Mouse (Mus musculus): Measurements from ENCODE around the gene Cldn7. TPM values are rescaled to one million over a fixed set of nuclear protein-coding genes. Genes with fewer than 3 reads are reported as not detected.

The Cldn7 gene
- polyA plus RNA-seq, 1 experiment, result not detected

DNA sequence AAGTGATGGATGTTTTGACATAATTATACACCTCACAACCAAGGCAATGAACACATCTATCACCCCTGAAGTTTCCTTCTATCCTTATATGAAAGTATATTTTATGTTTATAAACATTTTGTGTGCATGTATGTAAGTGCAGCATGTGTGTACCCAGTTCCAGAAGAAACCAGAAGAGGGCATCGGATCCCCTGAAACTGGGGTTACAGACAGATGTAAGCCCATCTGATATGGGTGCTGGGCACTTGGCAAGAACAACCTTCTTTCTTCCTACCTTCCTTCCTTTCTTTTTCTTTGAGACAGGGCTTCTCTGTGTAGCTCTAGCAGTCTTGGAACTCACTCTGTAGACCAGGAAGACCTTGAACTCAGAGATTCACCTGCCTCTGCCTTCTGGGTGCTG is 8.4 kb upstream of the Cldn7 start:
- H3K27me3 ChIP-seq (ENCODE audit: control insufficient read depth, insufficient read depth, insufficient read length), result peaks cover 11% of the 10 kb centered on the region
- no peaks in the 10 kb centered on the region for H3K36me3 ChIP-seq (ENCODE audit: control insufficient read depth, insufficient read depth)
- TF ChIP-seq MYOD1 (IDR thresholded peaks at IDR 0.05; ENCODE audit: control insufficient read depth in 1 of 3, insufficient read length in 2 of 3, low read depth in 2 of 3) (no peak), POLR2AphosphoS2 (IDR thresholded peaks at IDR 0.05; ENCODE audit: insufficient read length, low read depth) (no peak), MAX (IDR thresholded peaks at IDR 0.05; ENCODE audit: low read depth) (no peak), REST (IDR thresholded peaks at IDR 0.05; ENCODE audit: insufficient read depth, insufficient read length) (no peak), TCF12 (IDR thresholded peaks at IDR 0.05; ENCODE audit: insufficient read depth, poor library complexity, severe bottlenecking) (no peak), MYOG (IDR thresholded peaks at IDR 0.05; ENCODE audit: control insufficient read depth in 1 of 3, insufficient read depth in 1 of 3, insufficient read length in 2 of 3, low read depth in 2 of 3) (no peak), TCF3 (IDR thresholded peaks at IDR 0.05; ENCODE audit: insufficient read length, low read depth) (no peak), POLR2A (IDR thresholded peaks at IDR 0.05; ENCODE audit: insufficient read length, low read depth) (no peak), SRF (IDR thresholded peaks at IDR 0.05; ENCODE audit: control insufficient read depth, insufficient read length, low read depth) (no peak), CEBPB (IDR thresholded peaks at IDR 0.05; ENCODE audit: insufficient read depth, poor library complexity, severe bottlenecking) (no peak), E2F4 (IDR thresholded peaks at IDR 0.05; ENCODE audit: insufficient read depth) (no peak), USF1 (IDR thresholded peaks at IDR 0.05; ENCODE audit: low read depth) (no peak)
- H3K79me2 ChIP-seq (ENCODE audit: control insufficient read depth, insufficient read depth), result no peaks in the 10 kb centered on the region
- H3K4me3 ChIP-seq, result no peak overlapping the region
- H3ac ChIP-seq (ENCODE audit: control insufficient read depth, insufficient read length), result no peak overlapping the region
- no peak overlapping the region for H3K4me2 ChIP-seq (ENCODE audit: low read depth)

DNA sequence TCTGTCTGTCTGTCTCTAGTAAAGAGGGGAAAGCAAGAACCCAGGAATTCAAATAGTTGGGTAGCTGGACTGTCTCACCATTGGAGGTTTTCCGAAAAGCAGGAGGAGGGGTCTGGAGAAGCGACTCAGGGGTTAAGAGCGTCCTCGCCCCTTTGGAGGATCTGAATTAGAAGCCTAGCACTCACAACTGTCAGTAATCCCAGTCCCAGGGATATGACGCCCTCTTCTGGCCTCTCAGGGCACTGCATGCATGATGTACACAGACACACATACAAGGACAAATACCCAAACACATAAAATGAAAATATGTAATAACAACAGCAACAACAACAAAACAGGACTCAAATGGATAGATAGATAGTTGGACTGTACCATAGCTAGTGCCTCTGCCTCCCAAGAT is 4.0 kb upstream of the Cldn7 start:
- no peak overlapping the region for H3K4me3 ChIP-seq
- no peaks in the 10 kb centered on the region for H3K79me2 ChIP-seq (ENCODE audit: control insufficient read depth, insufficient read depth)
- no peaks in the 10 kb centered on the region for H3K36me3 ChIP-seq (ENCODE audit: control insufficient read depth, insufficient read depth)
- H3K27me3 ChIP-seq (ENCODE audit: control insufficient read depth, insufficient read depth, insufficient read length), result peaks cover 28% of the 10 kb centered on the region
- no peak overlapping the region for H3ac ChIP-seq (ENCODE audit: control insufficient read depth, insufficient read length)
- no peak overlapping the region for H3K4me2 ChIP-seq (ENCODE audit: low read depth)
- no peak for TF ChIP-seq POLR2AphosphoS2 (IDR thresholded peaks at IDR 0.05; ENCODE audit: insufficient read length, low read depth)
- no peak for TF ChIP-seq CEBPB (IDR thresholded peaks at IDR 0.05; ENCODE audit: insufficient read depth, poor library complexity, severe bottlenecking)
- TF ChIP-seq POLR2A (IDR thresholded peaks at IDR 0.05; ENCODE audit: insufficient read length, low read depth), result no peak
- no peak for TF ChIP-seq SRF (IDR thresholded peaks at IDR 0.05; ENCODE audit: control insufficient read depth, insufficient read length, low read depth)
- no peak for TF ChIP-seq TCF12 (IDR thresholded peaks at IDR 0.05; ENCODE audit: insufficient read depth, poor library complexity, severe bottlenecking)
- no peak for TF ChIP-seq MAX (IDR thresholded peaks at IDR 0.05; ENCODE audit: low read depth)
- no peak for TF ChIP-seq REST (IDR thresholded peaks at IDR 0.05; ENCODE audit: insufficient read depth, insufficient read length)
- no peak for TF ChIP-seq MYOD1 (IDR thresholded peaks at IDR 0.05; ENCODE audit: control insufficient read depth in 1 of 3, insufficient read length in 2 of 3, low read depth in 2 of 3)
- TF ChIP-seq USF1 (IDR thresholded peaks at IDR 0.05; ENCODE audit: low read depth), result no peak
- no peak for TF ChIP-seq E2F4 (IDR thresholded peaks at IDR 0.05; ENCODE audit: insufficient read depth)
- TF ChIP-seq TCF3 (IDR thresholded peaks at IDR 0.05; ENCODE audit: insufficient read length, low read depth), result no peak
- no peak for TF ChIP-seq MYOG (IDR thresholded peaks at IDR 0.05; ENCODE audit: control insufficient read depth in 1 of 3, insufficient read depth in 1 of 3, insufficient read length in 2 of 3, low read depth in 2 of 3)

DNA sequence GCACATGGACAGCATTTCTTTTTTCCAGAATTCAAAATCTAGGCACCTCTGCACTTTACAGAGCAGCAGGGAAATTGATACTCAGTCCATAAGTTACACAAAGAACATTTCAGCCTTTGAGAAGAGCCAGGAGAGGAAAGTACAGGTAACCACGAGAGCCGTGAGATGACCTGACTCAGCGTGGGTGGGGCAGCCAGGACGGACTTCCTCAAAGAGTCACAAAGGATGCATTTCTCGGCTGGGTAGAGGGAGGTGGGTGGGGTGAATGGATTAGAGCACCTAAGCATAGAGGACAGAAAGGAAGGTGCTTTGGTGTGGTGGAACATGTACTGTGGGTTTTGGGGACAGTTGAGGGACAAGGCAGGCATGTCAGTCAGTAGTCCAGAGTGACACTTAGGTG is 2.7 kb upstream of the Cldn7 start:
- TF ChIP-seq REST (IDR thresholded peaks at IDR 0.05; ENCODE audit: insufficient read depth, insufficient read length) (no peak), SRF (IDR thresholded peaks at IDR 0.05; ENCODE audit: control insufficient read depth, insufficient read length, low read depth) (no peak), POLR2A (IDR thresholded peaks at IDR 0.05; ENCODE audit: insufficient read length, low read depth) (no peak), TCF12 (IDR thresholded peaks at IDR 0.05; ENCODE audit: insufficient read depth, poor library complexity, severe bottlenecking) (no peak), MYOD1 (IDR thresholded peaks at IDR 0.05; ENCODE audit: control insufficient read depth in 1 of 3, insufficient read length in 2 of 3, low read depth in 2 of 3) (no peak), MAX (IDR thresholded peaks at IDR 0.05; ENCODE audit: low read depth) (no peak), MYOG (IDR thresholded peaks at IDR 0.05; ENCODE audit: control insufficient read depth in 1 of 3, insufficient read depth in 1 of 3, insufficient read length in 2 of 3, low read depth in 2 of 3) (no peak), CEBPB (IDR thresholded peaks at IDR 0.05; ENCODE audit: insufficient read depth, poor library complexity, severe bottlenecking) (no peak), USF1 (IDR thresholded peaks at IDR 0.05; ENCODE audit: low read depth) (no peak), TCF3 (IDR thresholded peaks at IDR 0.05; ENCODE audit: insufficient read length, low read depth) (no peak), POLR2AphosphoS2 (IDR thresholded peaks at IDR 0.05; ENCODE audit: insufficient read length, low read depth) (no peak), E2F4 (IDR thresholded peaks at IDR 0.05; ENCODE audit: insufficient read depth) (no peak)
- Histone ChIP-seq H3K27me3 (ENCODE audit: control insufficient read depth, insufficient read depth, insufficient read length) (peaks cover 36% of the 10 kb centered on the region), H3K36me3 (ENCODE audit: control insufficient read depth, insufficient read depth) (no peaks in the 10 kb centered on the region), H3ac (ENCODE audit: control insufficient read depth, insufficient read length) (no peak overlapping the region), H3K4me3 (no peak overlapping the region), H3K79me2 (ENCODE audit: control insufficient read depth, insufficient read depth) (no peaks in the 10 kb centered on the region), H3K4me2 (ENCODE audit: low read depth) (no peak overlapping the region)

- Histone ChIP-seq H3K4me3 (no peak overlapping the region), H3K27me3 (ENCODE audit: control insufficient read depth, insufficient read depth, insufficient read length) (peaks cover 36% of the 10 kb centered on the region), H3ac (ENCODE audit: control insufficient read depth, insufficient read length) (no peak overlapping the region), H3K36me3 (ENCODE audit: control insufficient read depth, insufficient read depth) (peaks cover 19% of the 10 kb centered on the region), H3K79me2 (ENCODE audit: control insufficient read depth, insufficient read depth) (no peaks in the 10 kb centered on the region), H3K4me2 (ENCODE audit: low read depth) (no peak overlapping the region)
- TF ChIP-seq MYOG (IDR thresholded peaks at IDR 0.05; ENCODE audit: control insufficient read depth in 1 of 3, insufficient read depth in 1 of 3, insufficient read length in 2 of 3, low read depth in 2 of 3) (no peak), E2F4 (IDR thresholded peaks at IDR 0.05; ENCODE audit: insufficient read depth) (no peak), POLR2A (IDR thresholded peaks at IDR 0.05; ENCODE audit: insufficient read length, low read depth) (no peak), SRF (IDR thresholded peaks at IDR 0.05; ENCODE audit: control insufficient read depth, insufficient read length, low read depth) (no peak), USF1 (IDR thresholded peaks at IDR 0.05; ENCODE audit: low read depth) (no peak), TCF12 (IDR thresholded peaks at IDR 0.05; ENCODE audit: insufficient read depth, poor library complexity, severe bottlenecking) (no peak), MYOD1 (IDR thresholded peaks at IDR 0.05; ENCODE audit: control insufficient read depth in 1 of 3, insufficient read length in 2 of 3, low read depth in 2 of 3) (no peak), TCF3 (IDR thresholded peaks at IDR 0.05; ENCODE audit: insufficient read length, low read depth) (no peak), REST (IDR thresholded peaks at IDR 0.05; ENCODE audit: insufficient read depth, insufficient read length) (no peak), POLR2AphosphoS2 (IDR thresholded peaks at IDR 0.05; ENCODE audit: insufficient read length, low read depth) (no peak), MAX (IDR thresholded peaks at IDR 0.05; ENCODE audit: low read depth) (no peak), CEBPB (IDR thresholded peaks at IDR 0.05; ENCODE audit: insufficient read depth, poor library complexity, severe bottlenecking) (no peak)
These were observed 859 bp downstream of the Cldn7 start for GRCm38 (mm10) chr11:69965271-69966005.
